Mouse (Mus musculus): ENCODE measurements around the gene Mixl1.

Gene Mixl1

DNA sequence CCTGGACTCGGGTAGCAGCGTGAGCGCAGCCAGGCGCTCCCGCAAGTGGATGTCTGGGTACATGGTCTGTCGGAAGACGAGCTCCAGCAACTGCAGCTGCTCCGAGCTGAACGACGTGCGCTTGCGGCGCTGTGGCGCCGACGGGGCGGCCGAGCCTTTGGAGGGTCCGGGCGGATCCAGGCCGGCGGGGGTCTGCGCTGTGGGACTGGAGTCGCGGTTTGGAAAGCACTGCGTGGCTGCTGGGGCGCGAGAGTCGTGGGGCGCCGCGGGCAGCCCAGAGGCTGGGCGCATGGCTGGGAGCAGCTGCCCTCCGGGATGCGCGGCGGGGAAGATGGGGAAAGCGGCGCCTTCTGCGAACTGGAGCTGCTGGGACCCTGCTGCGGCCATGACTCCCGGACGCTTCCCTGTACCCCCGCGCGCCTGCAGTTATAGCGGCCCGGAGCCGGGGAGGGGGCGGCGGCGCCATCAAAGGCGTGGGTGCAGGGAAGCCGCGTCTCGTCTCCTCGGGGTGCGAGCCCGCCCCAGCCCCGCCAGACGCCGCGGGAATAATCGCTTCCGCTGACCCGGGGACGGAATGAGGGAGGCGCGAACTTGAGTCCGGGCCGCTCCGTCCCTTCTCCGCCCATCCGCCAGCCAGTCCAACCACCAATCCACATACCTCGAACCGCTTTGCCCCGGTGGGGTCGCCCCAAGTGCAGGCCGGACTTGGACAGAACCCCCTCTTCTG lies at the start of gene Mixl1:
TSS of gene Mixl1 (minus strand) at position 409 of the 727 bp plus-strand sequence.
- no peak for DNase-seq

DNA sequence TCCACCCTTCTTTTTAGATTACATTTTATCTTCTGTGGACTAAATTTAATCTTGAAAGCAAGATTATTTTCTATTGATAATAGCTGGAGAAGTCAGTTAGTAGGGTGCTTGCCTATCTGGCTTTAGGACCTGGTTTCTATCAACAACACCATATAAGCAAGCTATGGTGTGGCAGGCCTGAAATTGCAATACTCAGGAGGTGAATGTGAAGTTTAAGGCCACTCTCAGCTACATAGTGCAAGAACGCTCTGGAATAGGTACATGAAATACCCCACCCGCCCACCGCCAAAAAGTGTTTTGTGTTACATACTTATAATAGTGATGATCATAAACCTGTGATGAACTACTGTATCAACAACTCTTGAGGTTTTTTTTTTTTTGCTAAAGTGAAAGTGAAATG lies 32.4 kb upstream of the Mixl1 start:
- no peak for DNase-seq

DNA sequence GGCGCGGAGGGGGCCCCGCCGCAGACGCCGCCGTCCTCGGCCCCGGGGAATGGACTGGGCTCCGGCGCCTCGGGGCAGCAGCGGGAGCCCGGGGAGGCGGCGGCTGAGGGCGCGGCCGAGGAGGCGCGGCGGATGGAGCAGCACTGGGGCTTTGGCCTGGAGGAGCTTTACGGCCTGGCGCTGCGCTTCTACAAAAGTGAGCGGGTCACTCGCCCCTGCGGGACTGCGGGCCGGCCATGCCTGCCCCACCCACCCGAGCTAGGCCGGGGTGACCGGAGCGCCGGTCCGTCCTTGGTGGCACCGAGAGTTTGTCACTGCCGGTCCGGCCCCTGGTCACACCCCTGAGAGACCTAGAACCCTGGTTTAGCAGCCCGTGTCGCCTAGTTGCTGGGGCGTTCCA lies 29.3 kb upstream of the Mixl1 start:
- peak in 1 of 2 experiments; percentile 19 for DNase-seq

- peak; percentile 90 to 92 for DNase-seq
Observed at GRCm38 (mm10) chr1:180725704-180726179, 28.9 kb upstream of the Mixl1 start, which contains the start of gene Acbd3. Acbd3 (plus strand) TSS chr1:180726043.

GRCm38 (mm10) chr1:180723701-180724238 lies 26.9 kb upstream of the Mixl1 start:
- DNase-seq, result no peak

DNA sequence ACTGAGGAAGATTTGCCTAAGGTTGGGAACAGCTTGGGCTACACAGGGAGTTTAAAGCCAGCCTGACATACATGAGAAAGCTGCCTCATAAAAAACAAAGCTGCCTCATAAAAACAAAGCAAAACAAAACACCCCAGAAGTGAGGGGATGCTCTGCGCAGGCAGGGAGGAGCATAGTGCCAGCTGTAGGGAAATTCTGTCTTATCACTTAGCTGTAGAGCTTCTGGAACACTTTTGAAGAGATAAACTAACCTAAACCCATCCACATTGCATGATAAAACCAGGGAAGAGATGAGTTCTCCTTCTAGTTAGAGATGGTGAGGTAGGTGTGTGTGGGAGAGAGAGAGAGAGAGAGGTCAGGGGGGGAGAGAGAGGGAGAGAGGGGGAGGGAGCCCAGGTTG lies 25.8 kb upstream of the Mixl1 start:
- no peak for DNase-seq

DNA sequence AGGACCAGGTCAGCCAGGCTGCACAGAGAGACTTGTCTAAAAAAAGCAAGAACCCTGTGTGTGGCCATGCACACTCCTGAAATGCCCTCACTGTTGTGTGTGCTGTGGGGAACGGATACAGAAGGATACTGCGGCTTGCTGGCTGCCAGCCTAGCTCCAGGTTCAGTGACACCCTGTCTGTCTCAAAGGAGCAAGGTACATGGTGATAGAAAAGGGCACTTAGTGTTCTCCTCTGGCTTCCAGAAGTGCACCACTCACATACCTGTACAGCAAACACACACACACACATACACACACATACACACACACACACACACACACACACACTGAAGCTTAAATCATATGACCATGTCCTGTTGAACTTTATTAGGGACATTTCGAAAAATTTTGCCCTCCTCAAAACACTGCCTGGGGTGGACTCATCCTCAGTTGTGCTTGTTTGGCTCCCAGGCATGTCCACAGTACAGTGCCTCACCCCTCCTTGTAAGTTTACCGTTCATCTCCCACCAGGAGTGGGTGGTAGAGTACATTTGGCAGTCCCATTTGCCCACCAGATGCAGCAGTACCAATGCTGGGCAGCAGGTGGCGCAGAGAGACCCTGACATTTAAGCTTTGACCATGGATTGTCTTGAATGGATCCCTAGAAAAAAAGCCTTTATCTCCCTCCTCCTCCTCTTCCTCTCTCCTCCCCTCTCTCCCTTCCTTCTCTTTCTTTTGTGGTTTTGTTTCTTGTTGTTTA lies 23.3 kb upstream of the Mixl1 start:
- DNase-seq, result peak; percentile 56 to 89

GRCm38 (mm10) chr1:180719483-180719882 lies 22.6 kb upstream of the Mixl1 start:
- no peak for DNase-seq

- DNase-seq, result no peak
Observed at GRCm38 (mm10) chr1:180718756-180719155, 21.9 kb upstream of the Mixl1 start.

- DNase-seq, result no peak
Observed at GRCm38 (mm10) chr1:180708935-180709776, 12.3 kb upstream of the Mixl1 start.

DNA sequence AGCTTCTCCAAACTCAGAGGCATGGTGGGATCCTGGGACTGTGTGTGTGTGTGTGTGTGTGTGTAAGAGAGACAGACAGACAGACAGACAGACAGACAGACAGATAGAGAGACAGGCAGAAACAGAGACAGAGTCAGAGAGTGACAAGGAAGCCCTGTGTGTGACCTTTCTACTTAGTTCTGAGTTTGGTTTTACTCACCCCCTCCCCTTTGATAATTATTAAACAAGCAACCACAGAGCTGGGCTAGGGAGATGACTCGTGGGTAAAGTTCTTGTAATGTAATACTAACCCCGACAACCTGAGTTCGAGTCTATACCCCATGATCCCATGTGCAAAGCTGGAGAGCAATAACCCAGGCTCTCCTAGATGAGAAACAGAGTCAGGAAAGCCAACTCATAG lies 11.0 kb upstream of the Mixl1 start:
- no peak for DNase-seq

- DNase-seq, result no peak
Observed at GRCm38 (mm10) chr1:180707368-180707767, 10.5 kb upstream of the Mixl1 start.

- DNase-seq, result no peak
Observed at GRCm38 (mm10) chr1:180703400-180703799, 6.6 kb upstream of the Mixl1 start.

- DNase-seq, result no peak
Observed at GRCm38 (mm10) chr1:180698063-180698462, 1.2 kb upstream of the Mixl1 start.

DNA sequence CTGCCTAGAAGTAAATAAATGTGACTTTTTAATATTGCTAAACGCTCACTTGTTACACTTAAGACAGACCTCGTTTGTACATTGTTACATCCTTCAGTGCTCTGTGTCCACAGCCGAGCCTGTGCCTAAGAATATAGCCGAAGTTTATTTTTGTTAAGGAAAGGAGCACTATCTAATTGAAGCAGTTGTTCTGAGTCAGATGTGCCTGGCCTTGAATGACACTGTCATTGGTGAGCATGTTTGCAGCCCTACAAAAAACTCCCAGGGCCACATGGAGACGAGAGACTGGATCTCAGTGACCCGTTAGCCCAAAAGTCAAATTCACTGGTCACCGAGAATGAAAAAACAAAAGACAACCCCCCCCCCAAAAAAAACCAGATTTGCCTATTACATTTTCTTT lies 5.5 kb downstream of the Mixl1 start:
- no peak for DNase-seq

Measured in kidney, adult 8-10 months (tissue).